Mouse (Mus musculus) urinary bladder, postnatal 10 days (tissue): ENCODE measurements around the gene Ppm1j.

ENCODE experiments used
- DNase-seq: peaks from one replicate; pipeline ENCODE4 v3.0.0; 2022; ENCODE audit warnings: low spot score

The Ppm1j gene

GRCm38 (mm10) chr3:104783971-104784500 lies 3.2 kb downstream of the Ppm1j start:
- no peak for DNase-seq

- DNase-seq: no peak
Observed at GRCm38 (mm10) chr3:104785284-104785683, 4.4 kb downstream of the Ppm1j start.

DNA sequence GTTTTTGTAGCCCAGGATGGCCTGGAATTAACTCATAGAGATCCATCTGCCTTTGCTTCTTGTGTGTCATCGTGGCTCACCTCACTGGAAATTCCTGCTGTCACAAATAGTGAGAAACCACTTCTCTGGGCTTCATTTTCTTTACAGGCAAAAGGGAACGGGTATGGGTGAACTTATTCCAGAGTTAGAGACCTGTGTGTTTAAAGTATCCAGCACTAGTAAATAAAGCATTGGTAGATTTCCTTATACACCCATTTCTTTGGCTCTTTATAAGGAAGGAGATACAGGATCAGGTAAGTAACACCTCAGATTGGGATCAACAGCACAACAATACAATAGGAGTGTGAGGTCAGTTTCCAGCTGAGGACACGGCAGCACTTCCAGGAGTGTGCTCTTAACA lies 7.2 kb downstream of the Ppm1j start, which contains the start of gene Rhoc:
Rhoc (plus strand) TSS at position 301 of the 400 bp plus-strand sequence.
- DNase-seq: no peak

- DNase-seq: peak; percentile 45
Observed at GRCm38 (mm10) chr3:104788561-104789311, 7.9 kb downstream of the Ppm1j start.

- DNase-seq: no peak
Observed at GRCm38 (mm10) chr3:104789312-104789605, 8.4 kb downstream of the Ppm1j start.

DNA sequence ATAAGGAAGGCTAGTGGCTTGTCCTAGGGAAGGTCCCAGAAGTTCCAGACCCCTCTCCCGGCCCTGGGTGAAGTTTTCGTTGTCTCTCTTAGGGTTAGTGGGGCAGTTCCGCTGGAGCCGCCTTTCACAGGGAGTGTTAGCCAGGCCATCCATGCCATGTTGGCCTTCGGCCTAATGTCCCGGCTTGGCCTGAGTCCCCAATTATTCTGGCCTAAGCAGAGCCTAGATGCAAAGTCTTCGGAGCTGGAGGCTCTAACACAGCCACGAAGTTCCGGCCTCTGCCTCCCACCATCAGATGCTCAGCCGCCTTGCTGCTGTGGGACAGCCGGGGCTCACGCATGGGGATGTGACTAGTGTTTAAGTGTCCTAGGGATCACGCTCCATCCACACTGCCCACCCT lies 9.0 kb downstream of the Ppm1j start:
- DNase-seq: no peak

DNA sequence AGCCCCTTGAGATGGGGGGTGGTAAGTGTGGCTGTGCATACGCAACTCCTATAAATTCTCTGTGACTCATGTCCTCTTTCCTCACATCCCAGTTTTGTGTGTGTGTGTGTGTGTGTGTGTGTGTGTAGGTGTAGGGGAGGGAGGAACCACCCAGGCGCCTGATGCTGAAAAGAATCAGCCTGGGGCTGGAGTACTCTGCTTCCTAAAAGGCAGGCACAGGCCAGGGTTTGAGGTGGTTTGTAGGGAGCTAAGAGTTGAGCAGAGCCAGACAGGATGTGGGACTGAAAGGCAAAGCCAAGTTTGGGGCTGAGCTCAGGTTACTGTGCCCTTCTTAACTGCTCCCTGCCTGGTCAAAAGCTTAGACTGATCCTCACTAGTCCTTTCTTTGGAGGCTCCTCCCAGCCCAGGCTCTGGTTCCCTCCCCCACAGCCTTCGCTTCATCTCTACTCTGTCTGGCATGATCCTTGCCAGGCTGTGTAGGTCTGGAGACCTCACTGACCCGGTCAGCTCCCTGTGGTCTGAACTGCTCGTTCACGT lies 9.6 kb downstream of the Ppm1j start:
- DNase-seq: no peak

DNA sequence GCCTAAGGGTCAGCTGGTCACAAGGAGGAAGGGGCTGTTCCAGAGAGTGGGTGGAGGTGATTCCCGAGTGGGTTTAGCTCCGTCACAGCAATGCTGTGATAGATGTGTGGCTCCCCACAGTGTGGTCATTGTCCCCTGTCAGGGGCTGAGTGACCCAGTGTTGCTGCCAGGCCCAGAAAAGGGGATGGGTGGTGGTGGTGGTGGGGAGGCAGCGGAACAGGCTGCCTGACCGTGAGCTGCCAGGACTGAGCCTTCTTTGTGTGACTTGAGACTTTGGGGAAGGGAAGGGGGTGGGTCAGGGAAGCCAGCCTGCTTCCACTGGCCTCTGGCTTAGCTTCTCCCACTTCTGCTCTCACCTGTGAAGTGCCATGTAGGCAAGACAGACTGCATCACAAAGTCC lies 10.2 kb downstream of the Ppm1j start:
- no peak for DNase-seq

DNA sequence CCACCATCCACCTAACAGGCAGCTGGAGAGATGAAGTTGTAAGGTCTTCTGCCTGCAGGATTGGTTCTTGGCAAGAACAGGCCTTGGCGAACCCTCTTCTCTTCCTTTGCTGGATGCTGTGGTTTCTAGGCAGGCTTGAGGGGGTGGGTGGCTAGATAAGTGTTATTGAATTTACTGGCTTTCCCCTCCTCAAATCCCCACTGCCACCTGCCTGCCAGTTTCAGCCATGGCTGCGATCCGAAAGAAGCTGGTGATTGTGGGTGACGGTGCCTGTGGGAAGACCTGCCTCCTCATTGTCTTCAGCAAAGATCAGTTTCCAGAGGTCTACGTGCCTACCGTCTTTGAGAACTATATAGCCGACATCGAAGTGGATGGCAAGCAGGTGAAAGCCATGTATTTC lies 10.8 kb downstream of the Ppm1j start:
- DNase-seq: no peak

DNA sequence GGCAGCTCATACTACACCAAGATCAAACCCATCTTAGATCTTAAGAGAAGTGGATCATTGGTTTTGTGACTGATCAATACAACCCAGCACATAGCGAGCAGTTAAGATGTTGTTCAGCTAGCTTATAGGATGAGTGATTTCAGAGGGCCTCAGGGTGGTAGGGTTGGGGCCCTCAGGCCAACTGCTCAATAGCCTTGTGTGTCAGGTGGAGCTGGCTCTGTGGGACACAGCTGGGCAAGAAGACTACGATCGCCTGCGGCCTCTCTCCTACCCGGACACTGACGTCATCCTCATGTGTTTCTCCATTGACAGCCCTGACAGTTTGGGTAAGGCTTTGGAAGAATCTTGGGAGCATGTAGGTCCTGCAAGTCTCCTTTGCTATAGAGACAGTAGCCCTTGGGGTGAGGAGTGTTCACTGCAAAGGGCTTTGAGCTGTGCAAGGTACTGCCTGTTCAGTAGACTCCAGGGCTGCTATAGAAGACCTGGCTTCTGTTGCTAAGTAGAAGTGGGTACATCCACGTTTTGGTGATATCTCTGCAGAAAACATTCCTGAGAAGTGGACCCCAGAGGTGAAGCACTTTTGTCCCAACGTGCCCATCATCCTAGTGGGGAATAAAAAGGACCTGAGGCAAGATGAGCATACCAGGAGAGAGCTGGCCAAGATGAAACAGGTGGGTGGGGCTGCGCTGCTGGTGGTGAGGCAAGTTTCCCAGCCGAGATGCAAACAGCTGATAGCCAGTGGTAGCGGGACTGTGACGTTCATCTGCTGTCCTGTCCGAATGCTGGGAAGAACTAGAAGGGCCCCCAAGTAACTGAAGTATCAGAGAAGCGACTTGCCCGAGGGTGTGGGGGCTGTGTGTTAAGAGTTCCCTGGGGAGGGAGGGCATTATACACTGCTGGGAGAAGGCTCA lies 11.8 kb downstream of the Ppm1j start:
- no peak for DNase-seq

DNA sequence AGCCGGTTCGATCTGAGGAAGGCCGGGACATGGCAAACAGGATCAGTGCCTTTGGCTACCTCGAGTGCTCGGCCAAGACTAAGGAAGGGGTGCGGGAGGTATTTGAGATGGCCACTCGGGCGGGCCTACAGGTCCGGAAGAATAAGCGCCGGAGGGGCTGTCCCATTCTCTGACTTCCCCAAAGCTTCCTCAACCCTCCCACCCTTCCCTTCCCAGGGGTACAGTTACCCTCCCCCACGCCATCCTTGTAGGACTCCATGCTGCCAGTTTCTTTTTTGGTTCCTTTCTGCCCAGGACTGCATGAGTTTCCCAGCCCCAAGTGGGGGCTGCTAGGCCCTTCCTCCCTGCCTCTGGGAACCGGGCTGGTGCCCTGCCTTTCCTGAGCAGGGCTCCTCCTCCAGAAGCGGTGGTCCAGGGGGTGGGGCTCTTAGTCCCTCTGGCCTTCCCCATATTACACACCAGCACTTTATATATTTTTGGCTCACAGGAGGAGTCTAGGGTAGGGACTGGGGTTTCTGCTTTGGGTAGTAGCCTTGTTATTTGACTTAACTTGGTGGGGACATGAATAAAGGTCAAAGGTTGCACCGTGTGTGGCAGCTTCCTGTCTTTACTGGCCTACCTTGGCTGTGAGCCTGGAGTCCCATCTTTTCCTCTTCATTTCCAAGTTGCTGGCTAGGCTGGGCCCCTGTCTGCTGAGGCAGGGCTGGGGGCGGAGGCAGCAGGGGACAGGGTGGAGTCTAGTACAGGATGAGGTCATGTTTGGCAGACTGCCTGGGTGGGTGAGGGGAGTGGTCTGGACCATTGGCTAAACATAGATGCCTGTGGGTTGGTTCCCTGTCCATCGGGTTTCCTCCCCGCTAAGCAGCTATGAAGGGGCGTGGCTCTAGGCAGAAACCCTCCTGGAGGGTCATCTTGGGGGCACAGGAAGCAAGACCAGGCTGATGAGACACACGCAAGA lies 13.3 kb downstream of the Ppm1j start:
- peak; percentile 77 for DNase-seq

- DNase-seq: no peak
Observed at GRCm38 (mm10) chr3:104794953-104795470, 14.2 kb downstream of the Ppm1j start.

GRCm38 (mm10) chr3:104795661-104796340 lies 14.9 kb downstream of the Ppm1j start:
- DNase-seq: no peak

DNA sequence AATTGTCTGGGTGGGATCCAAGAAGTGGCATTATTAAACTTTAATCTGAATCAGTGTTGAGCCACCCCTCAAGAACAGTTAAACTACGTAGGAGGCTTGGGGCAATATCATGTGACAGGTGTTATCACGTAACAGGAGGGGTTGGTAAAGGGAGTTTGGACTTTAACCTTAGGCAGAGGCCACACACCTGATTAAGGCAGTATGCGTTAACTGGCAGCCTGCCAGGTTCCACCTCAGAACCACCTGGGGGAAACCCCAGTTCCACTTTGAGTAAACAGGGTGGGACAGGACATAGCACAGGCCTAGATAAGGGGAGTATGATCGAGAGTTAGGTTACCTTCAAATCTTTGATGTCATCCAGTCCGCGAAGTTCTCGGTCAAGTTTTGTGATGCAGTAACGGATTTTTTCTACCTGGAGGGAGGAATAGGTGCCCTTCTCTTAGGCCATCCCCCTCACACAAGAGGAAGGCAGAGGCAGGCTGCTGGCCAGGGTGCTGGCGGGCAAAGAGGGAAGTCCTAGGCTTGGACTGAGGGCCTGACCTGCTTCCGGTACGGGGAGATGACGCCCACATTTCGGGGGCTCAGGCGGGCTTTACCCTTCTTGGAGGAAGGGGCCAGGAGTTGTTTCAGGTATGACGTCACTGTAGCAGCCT lies 15.7 kb downstream of the Ppm1j start:
- no peak for DNase-seq

GRCm38 (mm10) chr3:104800681-104801080 lies 19.8 kb downstream of the Ppm1j start:
- DNase-seq: no peak

DNA sequence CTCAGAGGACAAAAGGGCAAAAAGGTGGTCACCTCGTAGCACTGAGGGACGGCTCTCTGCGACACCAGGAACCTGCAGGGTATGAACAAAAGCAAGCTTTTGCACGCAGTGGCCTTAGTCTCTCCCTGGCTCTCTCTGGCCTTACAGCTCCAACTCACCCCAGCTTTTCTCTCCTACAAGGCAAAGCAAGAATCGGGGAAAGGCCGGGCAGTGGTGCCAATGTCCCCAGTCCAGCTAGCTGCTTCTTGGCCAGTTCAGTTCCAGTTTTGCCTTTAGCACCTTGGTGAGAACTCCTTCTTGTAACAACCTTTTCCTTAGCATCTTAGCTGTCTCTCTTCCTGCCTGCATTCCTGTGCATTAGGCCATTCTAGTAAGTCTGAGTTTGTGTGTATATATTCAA lies 20.6 kb downstream of the Ppm1j start:
- no peak for DNase-seq

DNA sequence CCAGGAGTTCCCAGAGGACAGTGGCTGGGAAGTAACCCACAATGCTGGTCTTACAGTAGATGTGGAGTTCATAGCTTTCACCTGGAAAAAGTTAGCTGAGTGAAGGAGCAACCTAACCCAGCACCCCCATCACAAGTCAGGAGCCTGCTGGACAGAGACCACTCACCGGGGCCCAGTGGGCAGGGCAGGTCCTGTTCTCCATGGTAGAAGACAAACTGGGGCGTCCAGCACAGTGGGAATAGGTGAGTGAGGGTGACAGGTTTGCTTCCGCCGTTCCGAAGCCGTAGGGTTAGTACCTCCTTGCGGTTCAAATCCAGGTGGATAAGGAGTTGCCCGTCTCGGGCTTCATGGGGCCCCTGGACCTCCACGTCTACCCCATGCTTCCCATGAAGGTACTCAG lies 23.5 kb downstream of the Ppm1j start:
- DNase-seq: no peak

- DNase-seq: no peak
Observed at GRCm38 (mm10) chr3:104805539-104805938, 24.7 kb downstream of the Ppm1j start.

GRCm38 (mm10) chr3:104811752-104812151 lies 30.9 kb downstream of the Ppm1j start:
- no peak for DNase-seq

DNA sequence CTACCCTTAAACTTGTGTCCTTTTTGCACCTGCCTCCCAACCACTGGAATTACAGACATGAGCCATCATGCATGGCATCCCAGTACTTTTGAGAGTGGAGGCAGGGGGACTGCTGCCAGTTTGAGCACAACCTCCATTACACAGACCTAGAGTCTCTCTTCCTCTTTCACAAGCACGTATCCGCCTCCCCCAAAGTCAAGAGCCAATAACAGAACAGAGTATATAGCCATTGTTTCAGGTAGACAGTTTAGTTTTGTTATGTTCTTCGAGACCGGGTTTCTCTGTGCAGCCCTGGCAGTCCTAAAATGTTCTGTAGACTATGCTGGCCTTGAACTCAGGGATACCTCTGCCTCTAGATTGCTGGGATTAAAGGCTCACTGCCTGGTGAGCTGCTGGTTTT lies 31.4 kb downstream of the Ppm1j start:
- DNase-seq: no peak
